Mouse (Mus musculus) A20 (cell line): ENCODE results near the gene Gnmt.

ENCODE experiments used
- DNase-seq: peaks from one replicate; pipeline ENCODE4 v3.0.0-alpha.2; 2011; ENCODE audit warnings: low read depth, low spot score

Gnmt gene

GRCm38 (mm10) chr17:46742986-46743385 is 14.0 kb upstream of the Gnmt start:
- DNase-seq = no peak

GRCm38 (mm10) chr17:46741305-46741704 is 12.3 kb upstream of the Gnmt start:
- DNase-seq = no peak

GRCm38 (mm10) chr17:46736160-46736559 is 7.2 kb upstream of the Gnmt start:
- DNase-seq = peak; percentile 61

- no peak for DNase-seq
Observed at GRCm38 (mm10) chr17:46735287-46735686, 6.3 kb upstream of the Gnmt start.

- no peak for DNase-seq
Observed at GRCm38 (mm10) chr17:46734055-46734454, 5.1 kb upstream of the Gnmt start.

- DNase-seq = no peak
Observed at GRCm38 (mm10) chr17:46728496-46728895, 472 bp downstream of the Gnmt start.

GRCm38 (mm10) chr17:46728021-46728420 is 947 bp downstream of the Gnmt start:
- peak; percentile 32 for DNase-seq

- DNase-seq = no peak
Observed at GRCm38 (mm10) chr17:46727271-46727670, 1.7 kb downstream of the Gnmt start.

- no peak for DNase-seq
Observed at GRCm38 (mm10) chr17:46725731-46726645, 3.0 kb downstream of the Gnmt start.

- DNase-seq = peak; percentile 51
Observed at GRCm38 (mm10) chr17:46725273-46725672, 3.7 kb downstream of the Gnmt start.

- DNase-seq = no peak
Observed at GRCm38 (mm10) chr17:46724477-46725084, 4.4 kb downstream of the Gnmt start.

- DNase-seq = no peak
Observed at GRCm38 (mm10) chr17:46721077-46721476, 7.9 kb downstream of the Gnmt start.

GRCm38 (mm10) chr17:46714756-46715481 is 14.0 kb downstream of the Gnmt start:
- DNase-seq = no peak

GRCm38 (mm10) chr17:46713849-46714248 is 15.1 kb downstream of the Gnmt start:
- no peak for DNase-seq

- no peak for DNase-seq
Observed at GRCm38 (mm10) chr17:46712442-46712841, 16.5 kb downstream of the Gnmt start.

- peak; percentile 30 for DNase-seq
Observed at GRCm38 (mm10) chr17:46711612-46712271, 17.2 kb downstream of the Gnmt start.

GRCm38 (mm10) chr17:46710959-46711597 is 17.9 kb downstream of the Gnmt start, which contains the start of gene Pex6:
Pex6 (plus strand) TSS chr17:46711463.
- peak; percentile 96 for DNase-seq

GRCm38 (mm10) chr17:46706375-46707089 is 22.4 kb downstream of the Gnmt start:
- no peak for DNase-seq

GRCm38 (mm10) chr17:46704887-46705835 is 23.8 kb downstream of the Gnmt start, which contains the start of gene Ppp2r5d:
Ppp2r5d (minus strand) TSS chr17:46705111.
- peak; percentile 98 for DNase-seq
